Mouse (Mus musculus) frontal cortex, adult (tissue): ENCODE results near the gene Sectm1a.
A peak's percentile ranks its signal among the peaks of the same experiment; 100 is the strongest.
"Not testable (repeated sequence)": the region's sequence is repeated elsewhere in the genome, so short reads cannot be mapped to it uniquely, and the experiment has no call there.

Experiments
- ATAC-seq: cut with Nextera tagmentation; 2 replicates; pipeline ENCODE4 v1.9.2; 2017; ENCODE audit warnings: mild to moderate bottlenecking, moderate library complexity, mixed read lengths; ENCODE audit not compliant: low TSS enrichment

Sectm1a gene

GRCm38 (mm10) chr11:121081120-121081519 lies at the start of gene Sectm1a:
Gene Sectm1a, minus strand, starts transcription at chr11:121081220.
- no peak for ATAC-seq

- no peak for ATAC-seq
Observed at GRCm38 (mm10) chr11:121129616-121130015, 48.6 kb upstream of the Sectm1a start.

- ATAC-seq, result no peak
Observed at GRCm38 (mm10) chr11:121127441-121127840, 46.4 kb upstream of the Sectm1a start.

- ATAC-seq, result no peak
Observed at GRCm38 (mm10) chr11:121126395-121126794, 45.4 kb upstream of the Sectm1a start.

GRCm38 (mm10) chr11:121125522-121126172 lies 44.6 kb upstream of the Sectm1a start:
- no peak for ATAC-seq

GRCm38 (mm10) chr11:121123438-121123837 lies 42.4 kb upstream of the Sectm1a start:
- ATAC-seq, result peak; percentile 79

- no peak for ATAC-seq
Observed at GRCm38 (mm10) chr11:121122024-121122670, 41.1 kb upstream of the Sectm1a start.

- ATAC-seq, result no peak
Observed at GRCm38 (mm10) chr11:121121151-121121550, 40.1 kb upstream of the Sectm1a start.

- no peak for ATAC-seq
Observed at GRCm38 (mm10) chr11:121118577-121118976, 37.6 kb upstream of the Sectm1a start, which contains the start of gene Tex19.2. Gene Tex19.2, minus strand, starts transcription at chr11:121118677.

- no peak for ATAC-seq
Observed at GRCm38 (mm10) chr11:121118106-121118505, 37.1 kb upstream of the Sectm1a start.

- no peak for ATAC-seq
Observed at GRCm38 (mm10) chr11:121112091-121112775, 31.2 kb upstream of the Sectm1a start.

- no peak for ATAC-seq
Observed at GRCm38 (mm10) chr11:121111601-121112000, 30.6 kb upstream of the Sectm1a start.

GRCm38 (mm10) chr11:121111051-121111450 lies 30.0 kb upstream of the Sectm1a start:
- ATAC-seq, result no peak

GRCm38 (mm10) chr11:121109986-121110385 lies 29.0 kb upstream of the Sectm1a start:
- ATAC-seq, result no peak

- ATAC-seq, result no peak
Observed at GRCm38 (mm10) chr11:121108061-121108460, 27.0 kb upstream of the Sectm1a start.

GRCm38 (mm10) chr11:121107242-121107641 lies 26.2 kb upstream of the Sectm1a start:
- ATAC-seq, result not testable (repeated sequence)

- no peak for ATAC-seq
Observed at GRCm38 (mm10) chr11:121101124-121101805, 20.2 kb upstream of the Sectm1a start.

GRCm38 (mm10) chr11:121100692-121101091 lies 19.7 kb upstream of the Sectm1a start:
- ATAC-seq, result no peak

GRCm38 (mm10) chr11:121099762-121100161 lies 18.7 kb upstream of the Sectm1a start:
- no peak for ATAC-seq

- no peak for ATAC-seq
Observed at GRCm38 (mm10) chr11:121092606-121093585, 11.9 kb upstream of the Sectm1a start.

- no peak for ATAC-seq
Observed at GRCm38 (mm10) chr11:121090943-121091342, 9.9 kb upstream of the Sectm1a start.
